Mouse (Mus musculus): ENCODE results near the gene Psg16. TPM values are rescaled to one million over a fixed set of nuclear protein-coding genes. Genes with fewer than 3 reads are reported as not detected.
A peak's percentile ranks its signal among the peaks of the same experiment; 100 is the strongest.
"Not testable (repeated sequence)": the region's sequence is repeated elsewhere in the genome, so short reads cannot be mapped to it uniquely, and the experiment has no call there.

The Psg16 gene
- polyA plus RNA-seq, 1 experiment from 2014 or later = 0.23 TPM

DNA sequence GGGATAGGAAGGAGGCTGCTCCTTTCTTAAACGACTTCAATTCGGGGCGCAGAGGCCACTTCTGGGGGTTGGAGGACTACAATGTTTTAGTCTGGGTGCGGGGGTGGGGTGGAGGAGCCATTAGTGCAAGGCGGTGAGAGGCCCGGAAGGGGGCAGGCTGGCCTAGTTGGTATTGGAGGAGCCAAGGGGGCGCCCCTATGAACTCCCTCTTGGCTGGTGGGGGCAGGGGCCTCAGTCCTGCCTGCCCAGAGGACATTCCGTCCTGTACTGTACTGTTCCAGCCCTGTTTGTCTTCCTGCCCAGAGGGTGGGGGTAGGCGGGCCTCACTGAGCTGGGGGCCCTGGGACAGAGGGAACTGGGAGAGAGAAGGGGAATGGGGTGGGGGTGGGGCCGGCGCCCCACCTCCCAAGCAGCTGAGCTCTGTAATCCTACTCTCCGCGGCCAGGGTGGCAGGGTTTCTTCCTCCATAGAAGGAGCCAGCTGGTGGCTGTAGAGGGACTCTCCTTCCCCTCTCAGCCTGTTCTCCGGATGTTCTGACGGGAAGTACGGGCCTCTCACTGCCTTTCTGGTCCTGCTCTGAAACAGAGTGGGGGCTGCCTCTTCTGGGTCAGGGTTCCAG lies 15.7 kb upstream of the Psg16 start:
- no peaks in the 10 kb centered on the region for H3K9me3 ChIP-seq
- H3K4me2 ChIP-seq (replicated peaks) = peak overlapping the region; percentile 27
- no peaks in the 10 kb centered on the region for H3K36me3 ChIP-seq
- H3K27me3 ChIP-seq = peaks cover 42% of the 10 kb centered on the region
- no peak overlapping the region for H3K4me3 ChIP-seq
- WGBS = 4% methylated on average over 16 of the region's 16 CpGs
- peaks cover 65% of the 10 kb centered on the region for H3K4me1 ChIP-seq
- peak overlapping the region; percentile 72 for H3K27ac ChIP-seq (replicated peaks)
- peak; percentile 50 for ATAC-seq (ENCODE audit: low FRiP score, low read depth)
- 0 out of 2 replicates have a peak overlapping the region, but pooled peaks have one; percentile 5 for H3K9ac ChIP-seq (replicated peaks)

DNA sequence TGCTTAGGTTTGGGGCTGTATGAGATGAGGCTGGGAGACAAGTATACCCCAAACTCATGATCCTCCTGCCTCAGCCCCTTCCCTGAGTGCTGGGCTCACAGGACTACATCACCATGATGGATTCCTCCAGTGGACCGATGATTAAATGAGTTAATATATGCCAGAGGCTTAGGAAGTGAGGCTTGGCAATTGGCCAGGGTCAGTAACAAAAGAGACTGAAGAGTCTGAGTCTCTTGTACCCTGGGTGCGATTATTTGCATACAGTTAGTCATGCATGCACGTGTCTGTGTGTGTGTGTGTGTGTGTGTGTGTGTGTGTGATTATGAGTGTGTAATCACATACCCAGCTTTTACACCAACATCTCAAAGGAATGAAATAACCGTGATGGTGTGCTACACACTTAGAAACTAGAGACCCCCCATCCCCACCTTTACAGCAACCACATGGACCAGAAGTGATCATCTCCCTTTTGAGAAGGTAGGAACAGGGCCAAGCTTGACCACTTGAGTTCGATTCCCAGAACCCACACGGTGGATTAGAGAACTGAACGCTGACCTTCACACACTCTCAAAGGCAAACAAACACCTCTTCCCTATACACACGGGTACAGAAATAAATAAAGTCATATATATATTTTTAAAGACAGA lies 14.9 kb upstream of the Psg16 start:
- peak overlapping the region; percentile 72 for H3K27ac ChIP-seq (replicated peaks)
- no peak overlapping the region for H3K4me3 ChIP-seq
- peaks cover 47% of the 10 kb centered on the region for H3K27me3 ChIP-seq
- H3K4me1 ChIP-seq = peaks cover 65% of the 10 kb centered on the region
- H3K9ac ChIP-seq (replicated peaks) = no peak overlapping the region
- no peaks in the 10 kb centered on the region for H3K9me3 ChIP-seq
- H3K36me3 ChIP-seq = no peaks in the 10 kb centered on the region
- H3K4me2 ChIP-seq (replicated peaks) = peak overlapping the region; percentile 27; the same call in 1 of the 2 replicates
- WGBS = 56% methylated on average over 8 of the region's 8 CpGs
- ATAC-seq (ENCODE audit: low FRiP score, low read depth) = peak; percentile 5; the same call in 1 of the 2 replicates

DNA sequence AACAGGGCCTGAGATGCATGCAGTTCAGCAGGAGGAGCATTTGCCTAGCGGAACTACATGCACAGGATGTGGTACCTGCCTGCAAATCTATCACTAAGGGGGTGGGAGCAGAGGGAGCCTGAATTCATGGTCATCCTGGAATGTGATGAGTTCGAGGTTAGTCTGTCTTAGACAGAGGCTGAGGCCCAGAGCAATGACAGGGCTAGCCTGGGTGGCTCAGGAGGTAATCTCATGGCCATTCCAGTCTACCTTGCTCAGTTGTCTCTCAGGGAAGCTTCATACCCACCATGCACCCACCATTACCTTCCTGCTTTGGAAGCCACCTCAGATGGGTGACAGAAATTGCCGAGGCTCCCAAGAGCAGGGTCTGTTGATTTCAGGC lies 14.4 kb upstream of the Psg16 start:
- H3K9me3 ChIP-seq = no peaks in the 10 kb centered on the region
- H3K4me2 ChIP-seq (replicated peaks) = no peak overlapping the region
- peaks cover 47% of the 10 kb centered on the region for H3K27me3 ChIP-seq
- H3K27ac ChIP-seq (replicated peaks) = no peak overlapping the region
- ATAC-seq (ENCODE audit: low FRiP score, low read depth) = no peak
- no peaks in the 10 kb centered on the region for H3K36me3 ChIP-seq
- H3K4me3 ChIP-seq = no peak overlapping the region
- H3K9ac ChIP-seq (replicated peaks) = no peak overlapping the region
- H3K4me1 ChIP-seq = peaks cover 65% of the 10 kb centered on the region
- WGBS = 82% methylated on average over 3 of the region's 3 CpGs

DNA sequence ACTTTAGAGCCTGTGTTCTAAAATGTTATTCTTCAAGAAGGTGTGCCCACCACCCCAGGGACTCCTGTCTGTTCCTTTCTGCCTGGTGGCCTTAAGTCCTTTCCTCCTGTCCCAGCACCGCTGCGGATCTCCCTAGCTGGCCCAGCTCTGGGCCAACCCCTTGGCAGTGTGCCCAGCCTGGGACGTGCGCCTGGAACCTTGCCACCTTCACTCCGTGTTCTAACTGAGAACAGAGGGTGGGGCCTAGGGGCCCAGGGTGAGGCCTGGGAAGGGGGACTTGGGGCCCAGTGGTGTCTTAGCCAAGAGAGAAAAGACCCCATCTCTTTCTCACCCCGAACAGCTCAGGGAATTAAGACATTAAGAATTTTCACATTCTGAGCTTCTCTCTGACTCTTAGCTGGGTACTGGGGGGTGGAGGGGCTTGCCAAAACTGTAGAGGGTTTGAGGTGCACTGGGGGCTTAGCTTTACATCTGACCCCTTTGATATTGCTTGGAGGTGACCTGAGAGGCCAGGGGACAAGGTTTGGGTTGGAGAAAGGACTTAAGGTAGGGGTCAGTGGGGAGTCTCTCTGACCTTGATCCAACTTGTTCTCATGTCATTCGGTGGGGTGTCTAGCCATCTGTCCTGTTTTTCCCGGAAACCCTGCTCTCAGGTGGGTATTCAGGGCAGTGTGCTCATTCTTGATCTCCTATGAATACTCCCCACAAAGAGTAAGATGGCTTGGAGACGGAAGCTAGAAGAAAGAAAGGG lies 13.6 kb upstream of the Psg16 start:
- no peaks in the 10 kb centered on the region for H3K9me3 ChIP-seq
- no peak overlapping the region for H3K4me3 ChIP-seq
- 55% methylated on average over 9 of the region's 9 CpGs for WGBS
- no peak overlapping the region for H3K4me2 ChIP-seq (replicated peaks)
- H3K27ac ChIP-seq (replicated peaks) = no peak overlapping the region
- H3K27me3 ChIP-seq = peaks cover 47% of the 10 kb centered on the region
- peaks cover 65% of the 10 kb centered on the region for H3K4me1 ChIP-seq
- ATAC-seq (ENCODE audit: low FRiP score, low read depth) = peak; percentile 16; the same call in 1 of the 2 replicates
- no peak overlapping the region for H3K9ac ChIP-seq (replicated peaks)
- no peaks in the 10 kb centered on the region for H3K36me3 ChIP-seq

DNA sequence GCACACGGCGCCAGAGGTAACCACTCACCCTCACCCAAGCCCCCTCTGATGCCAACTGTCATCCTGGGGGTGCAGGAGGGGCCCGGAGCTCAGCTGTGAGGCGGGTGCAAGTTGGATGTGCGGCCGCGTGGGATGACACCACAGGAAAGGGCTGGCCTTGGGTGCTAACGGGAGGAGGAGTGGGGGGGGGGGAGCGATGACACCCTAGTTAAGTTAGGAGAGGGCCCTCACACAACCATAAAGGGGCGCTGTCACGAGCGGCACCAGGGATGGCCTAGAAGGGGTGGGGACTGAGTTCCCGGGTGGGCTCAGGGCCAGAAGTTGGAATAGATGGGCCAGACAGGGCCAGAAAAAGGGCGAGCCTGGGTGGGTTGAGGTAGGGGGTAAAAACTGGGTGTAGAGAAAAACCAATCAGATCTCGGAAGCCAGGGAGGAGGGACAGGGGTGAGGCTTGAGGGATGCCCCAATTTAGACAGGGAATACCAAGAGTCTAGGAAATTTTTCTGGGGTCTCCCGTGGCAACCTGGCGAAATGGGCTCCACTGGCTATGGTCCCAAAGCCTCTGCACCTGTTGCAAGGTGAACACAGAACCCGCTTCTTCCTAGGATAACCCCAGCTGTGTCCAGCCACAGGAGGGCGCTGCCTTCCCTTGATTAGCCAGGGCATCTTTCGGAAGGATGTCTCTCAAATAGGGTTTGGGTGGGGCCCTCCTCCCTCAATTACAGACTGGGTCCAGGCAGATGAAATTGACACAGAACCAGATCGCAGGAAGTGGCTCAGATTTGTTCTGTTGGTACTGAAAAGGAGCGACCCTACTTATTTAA lies 12.8 kb upstream of the Psg16 start:
- Histone ChIP-seq H3K27me3 (peaks cover 44% of the 10 kb centered on the region), H3K27ac (replicated peaks) (no peak overlapping the region), H3K9ac (replicated peaks) (no peak overlapping the region), H3K36me3 (no peaks in the 10 kb centered on the region), H3K4me2 (replicated peaks) (peak overlapping the region; percentile 55; the same call in 1 of the 2 replicates), H3K9me3 (no peaks in the 10 kb centered on the region), H3K4me1 (peaks cover 60% of the 10 kb centered on the region), H3K4me3 (no peak overlapping the region)
- WGBS = 84% methylated on average over 22 of the region's 22 CpGs
- no peak for ATAC-seq (ENCODE audit: low FRiP score, low read depth)

DNA sequence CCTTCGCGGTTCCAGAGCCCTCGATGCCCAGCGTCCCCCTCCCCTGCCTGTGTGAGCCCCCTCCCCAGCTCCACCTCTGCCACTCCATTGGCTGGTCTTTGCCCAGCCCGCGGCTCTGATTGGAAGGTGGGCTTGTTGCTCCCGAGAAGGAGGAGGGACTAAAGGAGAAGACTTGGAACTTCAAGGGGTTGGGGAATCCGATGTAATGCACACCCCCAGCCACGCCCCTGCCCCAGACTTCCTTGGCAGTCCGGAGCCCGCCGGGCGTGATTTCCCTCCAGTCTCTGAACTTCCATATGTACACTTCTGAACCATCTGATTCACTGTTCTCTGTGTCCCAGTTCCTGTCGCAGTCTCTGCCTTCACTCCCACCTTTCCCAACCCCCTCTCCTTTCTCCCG lies 11.5 kb upstream of the Psg16 start, which contains the start of gene Hif3a:
Hif3a (minus strand) TSS at position 39 of the 400 bp plus-strand sequence.
- Histone ChIP-seq H3K9me3 (no peaks in the 10 kb centered on the region), H3K4me1 (peaks cover 48% of the 10 kb centered on the region), H3K9ac (replicated peaks) (peak within 1 kb of the TSS; percentile 55; the same call in 1 of the 2 replicates), H3K36me3 (no peaks in the 10 kb centered on the region), H3K27me3 (peaks cover 32% of the 10 kb centered on the region), H3K4me2 (replicated peaks) (peak within 1 kb of the TSS; percentile 55), H3K27ac (replicated peaks) (no peak within 1 kb of the TSS), H3K4me3 (peak within 1 kb of the TSS; percentile 39)
- peak; percentile 82 for ATAC-seq (ENCODE audit: low FRiP score, low read depth)
- 0% methylated on average over 13 of the region's 15 CpGs for WGBS

DNA sequence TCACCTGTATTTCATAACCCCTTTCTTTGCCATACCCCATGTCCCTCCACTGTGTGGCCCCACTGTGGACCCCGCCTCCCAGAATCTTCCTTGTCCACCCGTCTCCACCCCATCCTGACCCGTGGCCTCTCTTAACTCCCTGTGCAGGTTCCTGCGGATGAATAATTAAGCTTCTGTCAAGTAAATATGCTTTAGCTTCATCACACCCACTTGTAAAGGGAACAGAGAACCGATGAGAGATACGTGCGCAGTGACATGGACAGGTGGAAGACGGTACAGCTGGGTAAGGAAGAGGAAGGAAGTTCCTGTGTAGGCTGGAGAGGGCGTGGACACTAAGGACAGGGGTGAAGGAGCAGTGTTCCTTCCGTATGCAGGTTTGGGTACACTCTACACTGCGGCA lies 11.0 kb upstream of the Psg16 start:
- Histone ChIP-seq H3K4me3 (peak overlapping the region; percentile 39), H3K36me3 (no peaks in the 10 kb centered on the region), H3K4me2 (replicated peaks) (peak overlapping the region; percentile 55), H3K27ac (replicated peaks) (no peak overlapping the region), H3K27me3 (peaks cover 32% of the 10 kb centered on the region), H3K9ac (replicated peaks) (peak overlapping the region; percentile 55; the same call in 1 of the 2 replicates), H3K9me3 (no peaks in the 10 kb centered on the region), H3K4me1 (peaks cover 45% of the 10 kb centered on the region)
- peak; percentile 16; the same call in 1 of the 2 replicates for ATAC-seq (ENCODE audit: low FRiP score, low read depth)
- 16% methylated on average over 11 of the region's 11 CpGs for WGBS

DNA sequence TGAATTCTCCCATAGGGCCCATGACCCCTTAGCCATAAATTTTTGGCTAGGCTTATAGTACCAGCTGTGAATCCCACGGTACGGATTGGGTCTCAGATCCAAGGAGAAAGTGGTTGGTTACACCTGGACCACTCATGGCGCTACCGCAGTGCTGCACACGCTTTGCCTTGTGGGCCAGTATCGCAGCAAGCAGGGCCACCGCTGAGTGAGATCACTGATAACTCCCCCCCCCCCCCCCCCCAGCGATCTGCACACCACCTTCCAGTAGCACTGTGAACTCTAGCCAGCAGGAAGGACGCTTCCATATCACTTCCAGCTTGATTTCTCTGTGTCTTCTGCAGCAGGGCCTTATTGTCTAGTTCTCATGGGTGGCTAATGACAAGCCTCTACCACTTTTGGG lies 8.2 kb upstream of the Psg16 start:
- no peak overlapping the region for H3K9ac ChIP-seq (replicated peaks)
- 88% methylated on average over 9 of the region's 9 CpGs for WGBS
- H3K9me3 ChIP-seq = no peaks in the 10 kb centered on the region
- no peak for ATAC-seq (ENCODE audit: low FRiP score, low read depth)
- H3K27me3 ChIP-seq = peaks cover 27% of the 10 kb centered on the region
- no peak overlapping the region for H3K4me2 ChIP-seq (replicated peaks)
- no peak overlapping the region for H3K27ac ChIP-seq (replicated peaks)
- no peak overlapping the region for H3K4me3 ChIP-seq
- no peaks in the 10 kb centered on the region for H3K36me3 ChIP-seq
- H3K4me1 ChIP-seq = peaks cover 17% of the 10 kb centered on the region; the same call in 1 of the 2 replicates

DNA sequence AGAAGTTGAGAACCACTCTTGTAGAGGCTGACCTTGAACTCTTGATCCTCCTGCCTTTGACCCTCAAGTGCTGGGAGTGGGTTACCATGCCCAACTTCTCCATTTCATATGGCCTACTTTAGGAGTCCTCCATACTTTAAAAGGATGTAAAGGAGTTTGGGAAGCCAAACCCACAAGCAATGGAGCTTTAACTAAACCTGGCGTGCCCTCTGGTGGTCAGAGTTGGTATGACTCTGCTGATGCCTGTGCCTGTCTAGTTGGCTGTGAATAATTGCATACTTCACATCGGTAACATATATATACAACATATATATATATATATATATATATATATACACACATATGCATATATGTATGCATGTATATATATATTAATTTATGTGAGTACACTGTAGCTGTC lies 7.4 kb upstream of the Psg16 start:
- WGBS = 13% methylated on average over 2 of the region's 2 CpGs
- peaks cover 19% of the 10 kb centered on the region for H3K27me3 ChIP-seq
- H3K4me1 ChIP-seq = peaks cover 11% of the 10 kb centered on the region; the same call in 1 of the 2 replicates

DNA sequence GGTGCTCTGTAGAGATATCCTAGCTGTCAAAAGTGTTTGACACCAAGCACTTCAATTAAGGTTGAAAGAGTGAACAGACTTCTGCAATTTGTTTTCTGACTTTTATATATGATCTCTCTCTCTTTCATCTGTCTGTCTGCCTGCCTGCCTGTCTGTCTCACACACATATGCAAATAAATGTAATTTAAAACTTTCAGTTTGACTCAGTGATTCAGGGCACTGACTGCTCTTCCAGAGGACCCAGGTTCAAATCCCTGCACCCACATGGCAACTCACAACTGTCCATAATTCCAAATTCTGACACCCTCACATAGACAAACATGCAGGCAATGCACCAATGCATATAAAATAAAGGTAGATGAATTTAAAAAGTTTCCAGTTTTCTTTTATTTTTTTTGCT lies 6.8 kb upstream of the Psg16 start:
- H3K4me3 ChIP-seq = no peak overlapping the region
- no peaks in the 10 kb centered on the region for H3K9me3 ChIP-seq
- H3K27ac ChIP-seq (replicated peaks) = no peak overlapping the region
- no peaks in the 10 kb centered on the region for H3K36me3 ChIP-seq
- no peak overlapping the region for H3K9ac ChIP-seq (replicated peaks)
- H3K4me2 ChIP-seq (replicated peaks) = no peak overlapping the region
- ATAC-seq (ENCODE audit: low FRiP score, low read depth) = no peak
- H3K27me3 ChIP-seq = peaks cover 13% of the 10 kb centered on the region
- peaks cover 10% of the 10 kb centered on the region; the same call in 1 of the 2 replicates for H3K4me1 ChIP-seq

More for the DNA sequence above, 7.4 kb upstream of the Psg16 start:
- no peak overlapping the region for H3K27ac ChIP-seq (replicated peaks)
- H3K9ac ChIP-seq (replicated peaks) = no peak overlapping the region
- no peaks in the 10 kb centered on the region for H3K36me3 ChIP-seq
- no peak for ATAC-seq (ENCODE audit: low FRiP score, low read depth)
- H3K4me3 ChIP-seq = no peak overlapping the region
- H3K9me3 ChIP-seq = no peaks in the 10 kb centered on the region
- no peak overlapping the region for H3K4me2 ChIP-seq (replicated peaks)

DNA sequence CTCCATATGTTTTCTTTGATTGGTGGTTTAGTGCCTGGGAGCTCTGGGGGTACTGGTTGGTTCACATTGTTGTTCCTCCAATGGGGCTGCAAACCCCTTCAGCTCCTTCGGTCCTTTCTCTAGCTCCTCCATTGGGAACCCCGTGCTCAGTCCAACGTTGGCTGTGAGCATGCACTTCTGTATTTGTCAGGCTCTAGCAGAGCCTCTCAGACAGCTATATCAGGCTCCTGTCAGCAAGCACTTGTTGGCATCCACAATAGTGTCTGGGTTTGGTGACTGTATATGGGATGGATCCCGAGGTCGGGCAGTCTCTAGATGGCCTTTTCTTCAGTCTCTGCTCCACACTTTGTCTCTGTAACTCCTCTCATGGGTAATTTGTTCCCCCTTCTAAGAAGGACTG lies 6.2 kb upstream of the Psg16 start:
- H3K4me1 ChIP-seq; H3K9ac ChIP-seq (replicated peaks); H3K27ac ChIP-seq (replicated peaks); H3K36me3 ChIP-seq; H3K4me2 ChIP-seq (replicated peaks); ATAC-seq (ENCODE audit: low FRiP score, low read depth); H3K9me3 ChIP-seq; H3K4me3 ChIP-seq: not testable (repeated sequence)
- H3K27me3 ChIP-seq = peaks cover 11% of the 10 kb centered on the region
- WGBS = 63% methylated on average over 5 of the region's 5 CpGs
